Mouse (Mus musculus) kidney, embryonic 14.5 days (tissue): ENCODE measurements at regions not wholly inside any gene's neighbourhood (a gene's known extent, or its start where the extent isn't known, plus 50 kb on each side); places are given as distances from the start of the nearest gene placed in this dataset.
A peak's percentile ranks its signal among the peaks of the same experiment; 100 is the strongest.

ENCODE experiments used
- ATAC-seq: fragments of 200-750 bp; cut with Nextera tagmentation; 2 replicates; pipeline ENCODE4 v1.8.0; 2017; ENCODE audit warnings: moderate number of reproducible peaks, mild to moderate bottlenecking, moderate TSS enrichment, moderate library complexity; ENCODE audit not compliant: low FRiP score, low TSS enrichment
- H3K27ac ChIP-seq: fragments of 300-500 bp; sonication (generic); 2 replicates; pipeline ENCODE4 v1.5.1; 2014; ENCODE audit warnings: low read depth, mild to moderate bottlenecking, low read length, moderate library complexity, mixed read lengths
- H3K27me3 ChIP-seq: fragments of 300-500 bp; sonication (generic); 2 replicates; pipeline ENCODE4 v1.6.1; 2014; ENCODE audit warnings: mild to moderate bottlenecking, low read length; ENCODE audit not compliant: control insufficient read depth, insufficient read depth
- H3K36me3 ChIP-seq: fragments of 300-500 bp; sonication (generic); 2 replicates; pipeline ENCODE4 v1.6.1; 2014; ENCODE audit warnings: low read length, mixed read lengths; ENCODE audit not compliant: control insufficient read depth, insufficient read depth
- H3K4me1 ChIP-seq: fragments of 300-500 bp; sonication (generic); 2 replicates; pipeline ENCODE4 v1.6.1; 2014; ENCODE audit warnings: low read length, mixed read lengths; ENCODE audit not compliant: control insufficient read depth, insufficient read depth
- H3K4me2 ChIP-seq: fragments of 300-500 bp; sonication (generic); replicated peaks from 2 replicates; pipeline ENCODE4 v1.6.1; 2014; ENCODE audit warnings: low read depth, mild to moderate bottlenecking, low read length
- H3K4me3 ChIP-seq: fragments of 300-500 bp; sonication (generic); 2 replicates; pipeline ENCODE4 v1.5.1; 2014; ENCODE audit warnings: mild to moderate bottlenecking, low read length
- H3K9ac ChIP-seq: fragments of 300-500 bp; sonication (generic); 2 replicates; pipeline ENCODE4 v1.6.1; 2014; ENCODE audit warnings: low read depth, mild to moderate bottlenecking, low read length, moderate library complexity
- H3K9me3 ChIP-seq: fragments of 300-500 bp; sonication (generic); 2 replicates; pipeline ENCODE4 v1.6.1; 2016; ENCODE audit warnings: low read length; ENCODE audit not compliant: control insufficient read depth
- WGBS: fragments of 180-500 bp; shearing (Covaris S2); extraction: QIAGEN DNeasy Blood & Tissue Kit; methylation state at CpG from one replicate; pipeline ENCODE4 v1.1.7; 2014; 5-methylcytosine and 5-hydroxymethylcytosine counted together

DNA sequence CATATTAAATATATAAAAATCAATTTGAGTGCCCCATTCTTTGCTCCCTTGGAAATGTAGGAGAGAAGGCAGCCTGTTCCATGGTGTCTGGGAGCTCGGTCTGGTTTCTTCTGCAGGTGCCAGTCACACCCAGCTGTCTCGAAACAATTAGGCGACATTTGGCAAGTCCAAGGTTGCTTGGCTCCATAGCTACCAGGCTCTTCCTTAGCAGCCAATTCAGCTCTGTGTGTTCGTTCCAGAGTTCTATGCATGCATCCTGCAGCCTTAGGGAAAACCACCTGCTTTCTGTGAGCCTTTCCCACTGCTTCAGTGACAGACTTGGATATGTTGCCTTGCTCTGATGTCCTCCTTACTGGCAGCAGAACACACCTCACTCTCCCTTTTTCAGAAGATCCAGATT is 698.1 kb downstream of the Defb40 start:
- 74% methylated on average over 4 of the region's 4 CpGs for WGBS
- Histone ChIP-seq H3K27me3 (no peaks in the 10 kb centered on the region), H3K36me3 (no peaks in the 10 kb centered on the region), H3K9me3 (no peaks in the 10 kb centered on the region), H3K4me1 (no peaks in the 10 kb centered on the region), H3K9ac (no peak overlapping the region), H3K4me2 (no peak overlapping the region), H3K27ac (no peak overlapping the region), H3K4me3 (no peak overlapping the region)
- ATAC-seq: no peak

DNA sequence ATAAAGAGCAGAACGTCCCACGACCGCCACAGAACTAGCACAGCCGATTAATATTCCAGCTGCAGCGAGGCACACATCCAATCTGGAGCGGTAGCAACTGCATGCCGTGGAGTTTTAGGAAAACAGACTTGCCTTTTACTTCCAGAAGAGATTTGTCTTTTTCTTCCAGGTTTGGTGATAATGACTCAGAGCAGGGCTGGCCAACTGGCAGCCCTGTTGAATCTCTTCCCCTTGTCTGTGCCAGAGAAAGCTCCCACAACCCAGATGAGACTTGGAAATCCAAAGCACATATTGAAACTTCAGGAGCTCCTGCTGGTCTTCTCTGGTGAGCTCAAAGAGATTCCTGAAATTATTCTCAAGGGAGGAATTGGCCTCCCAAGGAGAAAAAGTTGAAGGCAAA is 709.8 kb downstream of the Defb40 start:
- H3K4me3 ChIP-seq: no peak overlapping the region
- H3K27ac ChIP-seq: no peak overlapping the region
- H3K9ac ChIP-seq: no peak overlapping the region
- H3K4me1 ChIP-seq: no peaks in the 10 kb centered on the region
- no peak overlapping the region for H3K4me2 ChIP-seq
- no peaks in the 10 kb centered on the region for H3K36me3 ChIP-seq
- no peak for ATAC-seq
- no peaks in the 10 kb centered on the region for H3K27me3 ChIP-seq
- H3K9me3 ChIP-seq: no peaks in the 10 kb centered on the region
- WGBS: 89% methylated on average over 7 of the region's 7 CpGs

GRCm38 (mm10) chr8:18258287-18258961 is 719.6 kb downstream of the Defb40 start:
- Histone ChIP-seq H3K27me3 (no peaks in the 10 kb centered on the region), H3K9ac (no peak overlapping the region), H3K4me3 (no peak overlapping the region), H3K36me3 (no peaks in the 10 kb centered on the region), H3K4me2 (no peak overlapping the region), H3K9me3 (no peaks in the 10 kb centered on the region), H3K4me1 (no peaks in the 10 kb centered on the region), H3K27ac (no peak overlapping the region)
- no peak for ATAC-seq
- WGBS: 82% methylated on average over 7 of the region's 7 CpGs

- no peak overlapping the region for H3K27ac ChIP-seq
- WGBS: 65% methylated on average over 12 of the region's 12 CpGs
Measured at GRCm38 (mm10) chr8:18246299-18246698, 731.8 kb downstream of the Defb40 start.

GRCm38 (mm10) chr8:18217599-18217998 is 760.5 kb downstream of the Defb40 start:
- no peaks in the 10 kb centered on the region for H3K9me3 ChIP-seq
- no peak overlapping the region for H3K9ac ChIP-seq
- no peak for ATAC-seq
- H3K4me3 ChIP-seq: no peak overlapping the region
- H3K4me1 ChIP-seq: no peaks in the 10 kb centered on the region
- 66% methylated on average over 2 of the region's 2 CpGs for WGBS
- H3K36me3 ChIP-seq: no peaks in the 10 kb centered on the region
- no peaks in the 10 kb centered on the region for H3K27me3 ChIP-seq
- no peak overlapping the region for H3K4me2 ChIP-seq
- no peak overlapping the region for H3K27ac ChIP-seq

More at GRCm38 (mm10) chr8:18246299-18246698, 731.8 kb downstream of the Defb40 start:
- Histone ChIP-seq H3K27me3 (no peaks in the 10 kb centered on the region), H3K9me3 (no peaks in the 10 kb centered on the region), H3K4me3 (no peak overlapping the region), H3K4me2 (no peak overlapping the region), H3K4me1 (no peaks in the 10 kb centered on the region), H3K36me3 (no peaks in the 10 kb centered on the region), H3K9ac (no peak overlapping the region)
- no peak for ATAC-seq

DNA sequence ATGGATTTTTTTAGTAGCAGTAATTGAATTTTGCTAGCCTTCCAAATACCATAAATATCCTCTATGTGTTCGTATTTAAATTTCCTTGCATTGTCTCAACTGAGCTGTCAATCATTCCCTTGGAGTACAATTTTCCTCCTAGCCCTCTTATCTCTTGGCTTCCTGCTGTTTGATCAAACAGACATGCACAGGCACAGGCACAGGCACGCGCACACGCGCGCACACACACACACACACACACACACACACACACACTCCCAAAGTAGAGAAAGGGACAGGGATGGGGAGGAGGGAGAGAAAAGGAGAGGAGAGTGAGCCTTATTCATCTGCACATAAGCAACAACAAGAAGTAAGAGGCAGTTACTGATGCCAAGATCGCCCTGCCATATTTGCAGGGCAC is 760.9 kb downstream of the Defb40 start:
- H3K27ac ChIP-seq: no peak overlapping the region
- H3K4me3 ChIP-seq: no peak overlapping the region
- no peaks in the 10 kb centered on the region for H3K9me3 ChIP-seq
- H3K36me3 ChIP-seq: no peaks in the 10 kb centered on the region
- no peaks in the 10 kb centered on the region for H3K27me3 ChIP-seq
- WGBS: 80% methylated on average over 7 of the region's 7 CpGs
- no peaks in the 10 kb centered on the region for H3K4me1 ChIP-seq
- H3K4me2 ChIP-seq: no peak overlapping the region
- H3K9ac ChIP-seq: no peak overlapping the region
- no peak for ATAC-seq

DNA sequence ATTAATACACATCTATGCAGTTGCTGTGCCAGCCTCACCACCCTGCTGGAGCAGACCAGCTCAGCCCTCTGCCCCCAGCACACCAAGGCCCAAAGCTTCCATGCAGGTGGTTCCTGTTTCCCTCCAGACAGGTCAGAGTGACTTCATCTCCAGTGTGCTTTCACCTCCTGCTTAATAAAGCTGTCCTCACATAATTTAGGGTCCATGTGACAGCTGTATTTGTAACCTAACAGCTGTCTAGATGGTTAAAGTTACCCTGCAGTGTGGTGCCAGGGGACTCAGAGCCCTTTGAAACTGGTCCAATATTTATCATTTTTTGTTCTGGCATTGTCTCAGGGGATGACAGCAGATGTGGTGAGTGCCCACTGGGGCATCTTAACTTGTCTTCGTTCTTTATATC is 761.5 kb downstream of the Defb40 start:
- Histone ChIP-seq H3K36me3 (no peaks in the 10 kb centered on the region), H3K4me2 (no peak overlapping the region), H3K27me3 (no peaks in the 10 kb centered on the region), H3K4me3 (no peak overlapping the region), H3K4me1 (no peaks in the 10 kb centered on the region), H3K27ac (no peak overlapping the region), H3K9ac (no peak overlapping the region), H3K9me3 (no peaks in the 10 kb centered on the region)
- peak; percentile 86 for ATAC-seq
- 48% methylated on average over 1 of the region's 1 CpGs for WGBS

GRCm38 (mm10) chr8:18210067-18210466 is 768.0 kb downstream of the Defb40 start:
- no peak overlapping the region for H3K4me3 ChIP-seq

GRCm38 (mm10) chr8:18208658-18209057 is 769.4 kb downstream of the Defb40 start:
- WGBS: 71% methylated on average over 1 of the region's 1 CpGs
- Histone ChIP-seq H3K9me3 (no peaks in the 10 kb centered on the region), H3K4me1 (no peaks in the 10 kb centered on the region), H3K36me3 (no peaks in the 10 kb centered on the region), H3K4me3 (no peak overlapping the region), H3K27me3 (no peaks in the 10 kb centered on the region), H3K4me2 (no peak overlapping the region), H3K27ac (no peak overlapping the region), H3K9ac (no peak overlapping the region)
- ATAC-seq: no peak

More at GRCm38 (mm10) chr8:18210067-18210466, 768.0 kb downstream of the Defb40 start:
- no peak overlapping the region for H3K4me2 ChIP-seq
- no peak overlapping the region for H3K9ac ChIP-seq
- 95% methylated on average over 1 of the region's 1 CpGs for WGBS
- no peaks in the 10 kb centered on the region for H3K27me3 ChIP-seq
- no peaks in the 10 kb centered on the region for H3K9me3 ChIP-seq
- no peaks in the 10 kb centered on the region for H3K36me3 ChIP-seq
- H3K4me1 ChIP-seq: no peaks in the 10 kb centered on the region
- no peak overlapping the region for H3K27ac ChIP-seq
- ATAC-seq: no peak
